Mouse (Mus musculus) MEL (cell line): ENCODE results near the gene Edc3. TPM values are rescaled to one million over a fixed set of nuclear protein-coding genes. Genes with fewer than 3 reads are reported as not detected.

Experiments used
- DNase-seq: peaks from one replicate; pipeline ENCODE4 v3.0.0; 2011; ENCODE audit warnings: low read depth, low spot score
- H3K27ac ChIP-seq: 2 replicates; pipeline ENCODE4 v1.5.1; 2012; ENCODE audit warnings: low read depth, mild to moderate bottlenecking, control low read depth, low read length, moderate library complexity; ENCODE audit not compliant: control insufficient read depth
- H3K27me3 ChIP-seq, 2 experiments: fragments of 150-350 bp in 1 of 2; sonication (generic) in 1 of 2; 2 replicates each; pipeline ENCODE4 v1.6.1; 2012; ENCODE audit warnings: low read length in 2 of 2, mild to moderate bottlenecking in 2 of 2, improper control_type of control experiment in 1 of 2, moderate library complexity in 1 of 2; ENCODE audit not compliant: insufficient read depth in 2 of 2, control insufficient read depth in 1 of 2
- H3K36me3 ChIP-seq, 2 experiments: 2 replicates each; pipeline ENCODE4 v1.6.1; 2012 to 2014; ENCODE audit warnings: low read length in 2 of 2, improper control_type of control experiment in 1 of 2, inconsistent platforms in 1 of 2, mild to moderate bottlenecking in 1 of 2; ENCODE audit not compliant: insufficient read depth in 2 of 2, control insufficient read depth in 1 of 2
- H3K4me1 ChIP-seq, 2 experiments: fragments of 150-350 bp in 1 of 2; sonication (generic) in 1 of 2; 2 replicates each; pipeline ENCODE4 v1.6.1; 2012; ENCODE audit warnings: low read length in 2 of 2, improper control_type of control experiment in 1 of 2, mild to moderate bottlenecking in 1 of 2; ENCODE audit not compliant: insufficient read depth in 2 of 2, control insufficient read depth in 1 of 2
- H3K4me3 ChIP-seq, 2 experiments: fragments of 150-350 bp in 1 of 2; sonication (generic) in 1 of 2; 2 replicates each; pipeline ENCODE4 v1.5.1; 2012; ENCODE audit warnings: low read depth in 2 of 2, low read length in 2 of 2, mild to moderate bottlenecking in 2 of 2, moderate library complexity in 2 of 2, control low read depth in 1 of 2, improper control_type of control experiment in 1 of 2; ENCODE audit not compliant: control insufficient read depth in 1 of 2, insufficient read depth in 1 of 2
- H3K79me2 ChIP-seq: 2 replicates; pipeline ENCODE4 v1.6.1; 2012; ENCODE audit warnings: mild to moderate bottlenecking, low read length, moderate library complexity; ENCODE audit not compliant: control insufficient read depth, poor library complexity, insufficient read depth
- H3K9ac ChIP-seq: 2 replicates; pipeline ENCODE4 v1.6.1; 2012; ENCODE audit warnings: low read depth, mild to moderate bottlenecking, control low read depth, low read length, moderate library complexity; ENCODE audit not compliant: control insufficient read depth, poor library complexity, severe bottlenecking
- H3K9me3 ChIP-seq: fragments of 150-350 bp; sonication (generic); replicated peaks from 2 replicates; pipeline ENCODE4 v1.6.1; 2012; ENCODE audit warnings: mild to moderate bottlenecking, low read length, improper control_type of control experiment, moderate library complexity; ENCODE audit not compliant: insufficient read depth
- BHLHE40 ChIP-seq: IDR thresholded peaks from 2 replicates; pipeline ENCODE4 v1.6.1; 2012; ENCODE audit warnings: low read depth, mild to moderate bottlenecking, inconsistent platforms, low read length, improper control_type of control experiment, borderline replicate concordance
- CHD1 ChIP-seq: IDR thresholded peaks from 2 replicates; pipeline ENCODE4 v1.6.1; 2012; ENCODE audit warnings: low read depth, mild to moderate bottlenecking, inconsistent platforms, low read length, improper control_type of control experiment
- CTCF ChIP-seq, 3 experiments: IDR thresholded peaks in 2 of 3; conservative IDR thresholded peaks in 1 of 3; 2 replicates each; pipeline ENCODE4 v1.5.1; 2011 to 2012; ENCODE audit warnings: low read length in 3 of 3, low read depth in 2 of 3, mild to moderate bottlenecking in 2 of 3, improper control_type of control experiment in 1 of 3, inconsistent platforms in 1 of 3, mixed read lengths in 1 of 3, moderate library complexity in 1 of 3; ENCODE audit not compliant: control insufficient read depth in 1 of 3, insufficient read depth in 1 of 3, poor library complexity in 1 of 3, severe bottlenecking in 1 of 3
- ELF1 ChIP-seq: IDR thresholded peaks from 2 replicates; pipeline ENCODE4 v1.6.1; 2014; ENCODE audit warnings: low read depth, mild to moderate bottlenecking, inconsistent platforms, low read length, improper control_type of control experiment, moderate library complexity
- EP300 ChIP-seq, 2 experiments: IDR thresholded peaks; 2 replicates each; pipeline ENCODE4 v1.6.1; 2011; ENCODE audit warnings: improper control_type of control experiment in 2 of 2, low read length in 2 of 2, low read depth in 1 of 2, mild to moderate bottlenecking in 1 of 2
- GATA1 ChIP-seq: IDR thresholded peaks from 2 replicates; pipeline ENCODE4 v1.6.1; 2011; ENCODE audit warnings: low read depth, low read length, improper control_type of control experiment
- HCFC1 ChIP-seq: IDR thresholded peaks from 2 replicates; pipeline ENCODE4 v1.6.1; 2012; ENCODE audit warnings: low read depth, mild to moderate bottlenecking, inconsistent platforms, low read length, improper control_type of control experiment, moderate library complexity
- JUND ChIP-seq: IDR thresholded peaks from 2 replicates; pipeline ENCODE4 v1.6.1; 2011; ENCODE audit warnings: low read depth, mild to moderate bottlenecking, improper control_type of control experiment, low read length
- MAX ChIP-seq: IDR thresholded peaks from 2 replicates; pipeline ENCODE4 v1.6.1; 2011; ENCODE audit warnings: low read length, improper control_type of control experiment
- MYC ChIP-seq: IDR thresholded peaks from 2 replicates; pipeline ENCODE4 v1.6.1; 2011; ENCODE audit warnings: low read depth, mild to moderate bottlenecking, low read length, improper control_type of control experiment, moderate library complexity
- NELFE ChIP-seq: IDR thresholded peaks from 2 replicates; pipeline ENCODE4 v1.6.1; 2011; ENCODE audit warnings: low read depth, low read length, improper control_type of control experiment
- POLR2A ChIP-seq, 2 experiments: IDR thresholded peaks; 2 replicates each; pipeline ENCODE4 v1.6.1; 2011 to 2012; ENCODE audit warnings: low read length in 2 of 2, mild to moderate bottlenecking in 2 of 2, control low read depth in 1 of 2, improper control_type of control experiment in 1 of 2, low read depth in 1 of 2, moderate library complexity in 1 of 2; ENCODE audit not compliant: control insufficient read depth in 1 of 2, insufficient read depth in 1 of 2, poor library complexity in 1 of 2
- POLR2AphosphoS5 ChIP-seq: IDR thresholded peaks from 2 replicates; pipeline ENCODE4 v1.6.1; 2012; ENCODE audit warnings: low read depth, borderline replicate concordance, mild to moderate bottlenecking, inconsistent platforms, low read length, moderate library complexity, mixed read lengths
- RCOR1 ChIP-seq: IDR thresholded peaks from 2 replicates; pipeline ENCODE4 v1.6.1; 2012; ENCODE audit warnings: low read depth, mild to moderate bottlenecking, inconsistent platforms, low read length, improper control_type of control experiment
- SIN3A ChIP-seq: IDR thresholded peaks from 2 replicates; pipeline ENCODE4 v1.6.1; 2012; ENCODE audit warnings: low read length, improper control_type of control experiment, inconsistent platforms
- SMC3 ChIP-seq: IDR thresholded peaks from 2 replicates; pipeline ENCODE4 v1.6.1; 2011; ENCODE audit warnings: low read depth, low read length, improper control_type of control experiment
- TBP ChIP-seq: IDR thresholded peaks from 2 replicates; pipeline ENCODE4 v1.8.0; 2011; ENCODE audit warnings: low read depth, low read length, improper control_type of control experiment
- TCF12 ChIP-seq: IDR thresholded peaks from 2 replicates; pipeline ENCODE4 v1.6.1; 2014; ENCODE audit warnings: low read depth, mild to moderate bottlenecking, inconsistent platforms, low read length, improper control_type of control experiment, moderate library complexity
- UBTF ChIP-seq: IDR thresholded peaks from 2 replicates; pipeline ENCODE4 v1.6.1; 2012; ENCODE audit warnings: low read depth, mild to moderate bottlenecking, inconsistent platforms, low read length, improper control_type of control experiment, moderate library complexity, borderline replicate concordance; ENCODE audit not compliant: insufficient read depth
- USF1 ChIP-seq: IDR thresholded peaks from 2 replicates; pipeline ENCODE4 v1.6.1; 2014; ENCODE audit warnings: low read depth, mild to moderate bottlenecking, inconsistent platforms, low read length, improper control_type of control experiment, moderate library complexity
- USF2 ChIP-seq, 2 experiments: IDR thresholded peaks; 2 replicates each; pipeline ENCODE4 v1.6.1; 2011 to 2012; ENCODE audit warnings: improper control_type of control experiment in 2 of 2, low read length in 2 of 2, borderline replicate concordance in 1 of 2, inconsistent platforms in 1 of 2, low read depth in 1 of 2, mild to moderate bottlenecking in 1 of 2; ENCODE audit not compliant: insufficient read depth in 1 of 2
- ZNF384 ChIP-seq: IDR thresholded peaks from 2 replicates; pipeline ENCODE4 v1.6.1; 2012; ENCODE audit warnings: low read depth, mild to moderate bottlenecking, inconsistent platforms, low read length, improper control_type of control experiment
- polyA plus RNA-seq, 2 experiments: library from polyadenylated mRNA; stranded (reverse) in 1 of 2; unstranded in 1 of 2; fragments of >175 nt in 1 of 2; fragments of >200 nt in 1 of 2; gene quantifications; 2 replicates each; pipeline versions ENCODE4 v1.2.1 to v1.2.4; 2012; ENCODE audit warnings: low replicate concordance in 2 of 2, low read depth in 1 of 2; ENCODE audit not compliant: insufficient read length in 2 of 2, insufficient read depth in 1 of 2, missing spikeins in 1 of 2
- total RNA-seq: library from RNA; depleted of rRNA; stranded (reverse); fragments of 300-350 nt; gene quantifications from 2 replicates; pipeline ENCODE4 v1.2.3, GENCODE M21; 2012

Gene Edc3
- total and polyA plus RNA-seq, 3 experiments, result 7.2 to 25.7 TPM; not detected in 1

DNA sequence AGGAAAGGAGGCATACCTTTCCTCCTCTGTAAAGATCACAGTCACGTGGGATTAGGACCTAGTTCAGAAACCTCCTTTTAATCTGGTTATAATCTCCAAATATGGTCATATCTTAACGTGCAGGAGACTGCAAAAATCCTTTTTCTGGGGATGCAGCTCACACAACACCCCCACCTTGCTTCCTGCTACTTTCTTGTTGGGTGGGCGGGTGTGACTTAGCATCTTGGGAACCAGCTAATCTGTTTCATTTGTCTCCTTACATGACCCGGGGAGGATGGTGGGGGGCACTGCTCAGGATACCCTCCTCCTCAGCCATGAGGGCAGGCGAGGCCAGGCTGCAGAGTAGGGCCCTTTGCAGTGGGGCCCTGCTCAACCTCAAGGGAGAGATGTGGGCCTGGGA, 66.7 kb downstream of the Edc3 start:
- no peak overlapping the region for H3K4me3 ChIP-seq
- peaks cover 0 to 18% of the 10 kb centered on the region in 2 experiments; a peak in 2 of 4 replicates for H3K36me3 ChIP-seq
- DNase-seq, result no peak
- H3K9ac ChIP-seq, result no peak overlapping the region
- peaks cover 3 to 34% of the 10 kb centered on the region in 2 experiments for H3K4me1 ChIP-seq
- no peaks in the 10 kb centered on the region for H3K27me3 ChIP-seq
- TF ChIP-seq POLR2A (IDR thresholded peaks at IDR 0.05; ENCODE audit: control insufficient read depth in 1 of 2, insufficient read depth in 1 of 2, low read depth in 1 of 2, low read length in 2 of 2, poor library complexity in 1 of 2), result no peak
- TF ChIP-seq USF1, result 0 out of 2 replicates have a peak, but pooled peaks have one; percentile 30
- TF ChIP-seq TCF12, result no peak
- TF ChIP-seq, all 39 proteins: peak for 1
- H3K9me3 ChIP-seq, result no peaks in the 10 kb centered on the region
- no peak overlapping the region for H3K27ac ChIP-seq
- H3K79me2 ChIP-seq, result no peaks in the 10 kb centered on the region

DNA sequence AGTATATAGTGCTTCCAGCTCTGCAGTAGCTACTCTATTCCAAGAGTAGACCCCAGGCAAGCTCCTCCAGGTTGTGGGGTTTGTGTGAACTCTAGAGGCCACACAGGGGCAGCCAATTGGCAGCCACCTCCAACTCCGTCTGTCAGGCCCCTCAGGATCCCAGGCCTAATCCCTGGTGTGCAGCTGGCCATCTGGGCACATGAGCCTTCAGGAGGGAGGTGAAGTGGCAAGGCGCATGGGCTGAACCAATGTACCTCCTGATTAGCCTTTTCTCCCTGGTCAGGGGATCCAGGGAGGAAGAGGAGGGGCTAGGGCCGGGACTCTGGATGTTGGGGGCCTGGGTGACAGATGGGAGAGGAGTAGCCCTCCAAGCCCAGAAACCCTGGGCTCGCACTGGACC, 67.4 kb downstream of the Edc3 start:
- H3K4me3 ChIP-seq, result no peak overlapping the region
- H3K36me3 ChIP-seq, result peaks cover 0 to 12% of the 10 kb centered on the region in 2 experiments; a peak in 2 of 4 replicates
- no peaks in the 10 kb centered on the region for H3K79me2 ChIP-seq
- peaks cover 0 to 28% of the 10 kb centered on the region in 2 experiments; a peak in 3 of 4 replicates for H3K4me1 ChIP-seq
- H3K27me3 ChIP-seq, result no peaks in the 10 kb centered on the region
- H3K27ac ChIP-seq, result no peak overlapping the region
- DNase-seq, result no peak
- H3K9ac ChIP-seq, result no peak overlapping the region
- TF ChIP-seq UBTF (no peak), POLR2AphosphoS5 (no peak), USF2 (IDR thresholded peaks at IDR 0.05; ENCODE audit: borderline replicate concordance in 1 of 2, insufficient read depth in 1 of 2, low read depth in 1 of 2, low read length in 2 of 2) (no peak), ZNF384 (no peak), HCFC1 (no peak), CTCF (IDR thresholded peaks at IDR 0.05 in 2 of 3, conservative IDR thresholded peaks at IDR 0.05 in 1 of 3; ENCODE audit: control insufficient read depth in 1 of 3, insufficient read depth in 1 of 3, low read depth in 2 of 3, low read length in 3 of 3, poor library complexity in 1 of 3, severe bottlenecking in 1 of 3) (no peak), CHD1 (no peak), EP300 (IDR thresholded peaks at IDR 0.05; ENCODE audit: low read depth in 1 of 2, low read length in 2 of 2) (no peak), GATA1 (no peak), RCOR1 (no peak), TBP (no peak), NELFE (no peak), BHLHE40 (no peak), POLR2A (IDR thresholded peaks at IDR 0.05; ENCODE audit: control insufficient read depth in 1 of 2, insufficient read depth in 1 of 2, low read depth in 1 of 2, low read length in 2 of 2, poor library complexity in 1 of 2) (no peak), JUND (no peak), MYC (no peak), SIN3A (no peak), MAX (no peak), SMC3 (no peak), ELF1 (no peak)
- TF ChIP-seq, all 39 proteins: peak for 0
- no peaks in the 10 kb centered on the region for H3K9me3 ChIP-seq
